Mouse (Mus musculus): ENCODE measurements around the gene 1700093K21Rik. TPM values are rescaled to one million over a fixed set of nuclear protein-coding genes. Genes with fewer than 3 reads are reported as not detected.

1700093K21Rik gene
- not detected for polyA plus RNA-seq (2014; fragmentation: Illumina TruSeq; extraction: RNeasy Lipid Tissue Mini Kit (QIAGEN cat#74804); ENCODE audit: low read depth, low replicate concordance)

DNA sequence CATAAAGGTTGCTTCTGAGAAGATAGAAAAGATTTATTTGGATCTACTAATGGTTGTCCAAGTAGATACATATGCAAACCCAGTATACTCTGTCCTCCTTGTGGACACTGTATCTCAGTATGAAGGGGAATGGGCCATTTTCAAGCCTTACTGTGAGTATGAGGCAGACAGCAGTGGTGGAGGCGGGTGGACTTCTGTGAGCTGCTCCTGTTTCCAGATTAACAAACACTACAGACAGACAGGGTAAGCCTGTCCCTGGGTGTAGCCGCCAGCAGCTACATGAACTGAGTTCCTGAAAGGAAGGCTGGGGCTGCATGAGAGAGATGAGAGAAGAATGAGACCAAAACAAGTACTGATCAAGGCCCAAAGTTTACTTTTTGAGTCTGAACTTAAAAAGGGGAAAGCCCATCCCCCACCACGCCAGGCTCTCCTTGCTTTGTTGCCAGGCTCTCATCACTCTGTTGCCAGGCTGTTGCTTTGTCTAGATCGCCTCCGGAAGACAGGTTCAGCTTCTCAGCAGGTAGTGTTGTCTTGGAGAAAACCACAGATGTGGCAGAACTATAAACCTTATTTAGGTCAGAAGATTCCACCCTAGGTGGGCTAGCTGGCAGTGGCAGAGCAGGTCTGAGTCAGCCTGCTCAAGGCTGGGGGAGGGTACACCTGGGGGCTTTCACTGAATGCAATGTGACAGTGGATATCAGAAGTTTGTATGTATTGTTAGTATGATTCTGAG lies at the start of gene 1700093K21Rik:
Gene 1700093K21Rik (minus strand): TSS at position 683 of the 733 bp plus-strand sequence.

DNA sequence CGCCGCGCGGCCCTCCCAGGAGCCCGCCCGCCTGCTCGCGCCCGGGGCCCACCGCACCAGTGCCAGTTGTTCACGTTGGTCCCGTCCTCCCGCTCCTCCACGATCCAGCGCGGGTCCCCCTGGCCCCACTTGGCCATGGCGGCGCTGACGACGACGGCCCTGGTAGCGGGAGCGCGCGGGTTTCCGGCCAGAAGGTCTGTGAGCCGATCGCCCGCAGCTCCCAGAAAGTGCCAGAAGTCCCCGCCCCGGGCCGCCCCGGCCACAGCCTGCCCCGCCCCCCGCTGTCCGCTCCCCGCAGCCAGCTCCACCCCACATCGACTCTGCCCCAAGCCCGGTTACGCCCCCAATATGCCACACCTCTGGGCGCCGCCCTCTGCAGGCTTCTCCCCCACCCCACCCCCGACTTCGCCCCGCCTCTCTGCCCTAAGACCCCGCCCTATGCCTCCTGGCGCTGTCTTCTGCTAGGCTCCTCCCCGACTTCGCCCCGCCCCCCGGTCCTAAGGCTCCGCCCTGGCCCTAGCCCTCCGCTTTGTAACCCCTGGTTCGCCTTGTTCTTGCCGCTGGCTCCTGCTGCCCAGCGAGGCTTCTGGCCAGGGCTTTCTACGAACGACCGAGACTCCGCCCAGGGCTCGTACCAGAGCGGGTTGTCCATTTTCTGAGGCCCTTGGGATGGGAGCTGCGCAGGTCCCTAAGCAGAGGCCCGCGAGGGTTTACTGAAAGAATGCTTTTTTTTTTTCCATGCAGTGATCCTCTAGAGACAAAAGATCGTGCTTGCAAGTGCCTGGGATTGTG lies 23.0 kb downstream of the 1700093K21Rik start, which contains the start of gene Ahsa2:
Gene Ahsa2 (minus strand): TSS at position 313 of the 792 bp plus-strand sequence.

Other genes starting within 250 kb of the 1700093K21Rik start
- gene Usp34, start 214.3 kb downstream of the 1700093K21Rik start, polyA plus RNA-seq (2014; fragmentation: Illumina TruSeq; extraction: RNeasy Lipid Tissue Mini Kit (QIAGEN cat#74804); ENCODE audit: low read depth, low replicate concordance): 200 TPM
- gene Ahsa2, start 23.1 kb downstream of the 1700093K21Rik start, polyA plus RNA-seq (2014; fragmentation: Illumina TruSeq; extraction: RNeasy Lipid Tissue Mini Kit (QIAGEN cat#74804); ENCODE audit: low read depth, low replicate concordance): 115 TPM
- 55.3 TPM for gene 0610010F05Rik, start 112.5 kb upstream of the 1700093K21Rik start, polyA plus RNA-seq (2014; fragmentation: Illumina TruSeq; extraction: RNeasy Lipid Tissue Mini Kit (QIAGEN cat#74804); ENCODE audit: low read depth, low replicate concordance)
- gene Pus10, start 144.5 kb upstream of the 1700093K21Rik start, polyA plus RNA-seq (2014; fragmentation: Illumina TruSeq; extraction: RNeasy Lipid Tissue Mini Kit (QIAGEN cat#74804); ENCODE audit: low read depth, low replicate concordance): 31.8 TPM
- 153 TPM for gene Pex13, start 144.8 kb upstream of the 1700093K21Rik start, polyA plus RNA-seq (2014; fragmentation: Illumina TruSeq; extraction: RNeasy Lipid Tissue Mini Kit (QIAGEN cat#74804); ENCODE audit: low read depth, low replicate concordance)
- gene Rel, start 249.8 kb upstream of the 1700093K21Rik start, polyA plus RNA-seq (2014; fragmentation: Illumina TruSeq; extraction: RNeasy Lipid Tissue Mini Kit (QIAGEN cat#74804); ENCODE audit: low read depth, low replicate concordance): 14.1 TPM

Measured in adrenal gland, adult 10 weeks (tissue).